Mouse (Mus musculus) kidney, adult 2 months (tissue): Measurements from ENCODE around the gene Rad9a.

Experiments used
- CTCF ChIP-seq: fragments of 200-500 bp; conservative IDR thresholded peaks from 2 replicates; pipeline ENCODE4 v1.5.1; 2011; ENCODE audit warnings: low read depth, mild to moderate bottlenecking, control low read depth, low read length, moderate library complexity, mixed read lengths; ENCODE audit not compliant: insufficient read depth, insufficient read length
- POLR2A ChIP-seq: fragments of 200-500 bp; IDR thresholded peaks from one replicate; pipeline ENCODE4 v1.6.1; 2011; ENCODE audit warnings: low read depth, low read length, control low read depth

DNA sequence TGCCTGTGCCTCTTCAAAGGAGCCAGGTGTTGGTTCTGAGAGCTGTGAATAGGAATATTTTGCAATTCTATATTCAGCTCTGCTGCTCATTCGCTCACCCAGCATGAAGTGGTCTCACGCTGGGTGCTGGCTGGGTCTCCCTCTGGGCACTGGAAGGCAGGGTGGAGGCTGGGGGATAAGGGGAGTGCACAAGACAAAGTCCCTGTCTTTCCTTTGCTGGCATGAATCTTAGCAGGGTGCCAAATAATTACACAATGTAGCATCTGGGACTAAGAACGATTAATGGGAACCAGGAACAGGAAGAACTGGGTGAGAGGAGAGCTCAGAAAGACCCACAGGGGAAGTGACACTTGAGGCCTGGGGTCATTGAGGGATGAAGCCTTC lies 54.4 kb downstream of the Rad9a start:
- TF ChIP-seq POLR2A = no peak
- no peak for TF ChIP-seq CTCF
